Mouse (Mus musculus): ENCODE data around the gene Gm10490. TPM values are rescaled to one million over a fixed set of nuclear protein-coding genes. Genes with fewer than 3 reads are reported as not detected.

Gm10490 gene
- polyA plus RNA-seq, 1 experiment from 2014 or later: not detected

DNA sequence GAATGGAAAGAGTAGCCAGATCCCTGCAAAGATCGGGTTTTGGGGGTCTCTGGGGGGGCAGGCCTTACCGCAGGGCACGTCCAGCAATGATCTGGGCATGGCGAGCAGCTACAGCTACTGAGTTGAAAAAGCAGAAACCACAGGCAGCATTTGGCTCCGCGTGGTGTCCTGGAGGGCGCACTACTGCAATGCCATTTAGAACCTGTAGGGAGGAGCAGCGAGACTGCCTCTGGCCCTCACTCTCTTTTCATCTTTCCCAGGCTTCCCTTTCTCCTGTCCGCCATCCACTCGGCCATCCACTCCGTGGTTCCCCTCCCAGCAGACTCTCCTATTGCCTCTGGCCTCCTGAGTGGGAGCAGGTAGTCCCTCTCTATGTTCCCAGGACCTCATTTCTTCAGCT, 27.5 kb downstream of the Gm10490 start:
- H3K27ac ChIP-seq: no peak overlapping the region
- H3K4me2 ChIP-seq: no peak overlapping the region
- no peaks in the 10 kb centered on the region for H3K4me1 ChIP-seq (replicated peaks)
- H3K36me3 ChIP-seq: peaks cover 69% of the 10 kb centered on the region
- no peak overlapping the region for H3K9ac ChIP-seq
- ATAC-seq (ENCODE audit: low FRiP score): no peak
- no peak overlapping the region for H3K4me3 ChIP-seq
- 43% methylated on average over 11 of the region's 11 CpGs for WGBS
- H3K9me3 ChIP-seq: no peaks in the 10 kb centered on the region
- H3K27me3 ChIP-seq: no peaks in the 10 kb centered on the region

DNA sequence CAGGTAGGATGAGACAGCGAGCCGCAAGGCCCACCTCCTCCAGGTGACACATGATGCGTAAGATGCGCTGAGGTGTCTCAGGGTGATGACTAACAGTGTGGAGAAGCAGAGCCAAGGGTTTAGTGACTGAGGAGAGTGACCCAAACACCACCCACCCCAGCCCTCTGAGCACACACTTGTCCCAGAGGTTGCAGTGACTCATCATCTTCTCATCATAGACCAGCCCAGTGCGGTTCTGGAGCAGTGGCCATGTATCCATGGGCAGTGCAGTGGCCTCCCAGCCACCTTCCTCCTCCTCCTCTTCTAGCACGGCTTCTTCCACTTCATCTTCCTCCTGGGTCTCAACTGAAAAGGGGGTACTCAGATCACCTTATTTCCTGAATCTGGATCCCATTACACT, 28.3 kb downstream of the Gm10490 start:
- H3K27me3 ChIP-seq: no peaks in the 10 kb centered on the region
- WGBS: 97% methylated on average over 6 of the region's 6 CpGs
- no peak for ATAC-seq (ENCODE audit: low FRiP score)
- H3K4me3 ChIP-seq: no peak overlapping the region
- no peak overlapping the region for H3K4me2 ChIP-seq
- H3K9ac ChIP-seq: no peak overlapping the region
- H3K9me3 ChIP-seq: no peaks in the 10 kb centered on the region
- H3K36me3 ChIP-seq: peaks cover 66% of the 10 kb centered on the region
- H3K27ac ChIP-seq: no peak overlapping the region
- no peaks in the 10 kb centered on the region for H3K4me1 ChIP-seq (replicated peaks)

DNA sequence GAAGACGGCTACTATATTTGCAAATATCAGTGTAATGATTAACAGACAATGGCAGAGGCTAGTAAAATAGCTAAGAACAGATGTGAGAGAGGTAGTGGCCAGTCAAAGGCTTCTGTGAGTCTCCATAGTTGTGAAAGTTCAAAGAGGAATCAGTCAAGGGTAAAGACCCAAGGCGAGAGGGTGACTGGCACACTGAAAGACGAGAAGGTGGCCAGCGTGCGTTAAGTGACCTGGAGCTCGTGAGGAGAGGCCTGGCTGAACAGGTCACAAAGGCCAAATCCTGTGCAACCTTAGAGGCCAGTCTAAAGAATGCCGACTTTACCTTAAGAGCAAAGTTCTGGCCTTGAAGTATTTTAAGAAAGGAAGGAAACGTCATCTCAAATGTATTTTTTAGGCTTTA, 36.3 kb downstream of the Gm10490 start:
- Histone ChIP-seq H3K4me3 (no peak overlapping the region), H3K36me3 (peaks cover 25% of the 10 kb centered on the region), H3K9ac (no peak overlapping the region), H3K27ac (no peak overlapping the region), H3K4me1 (replicated peaks) (peaks cover 10% of the 10 kb centered on the region), H3K4me2 (no peak overlapping the region), H3K27me3 (no peaks in the 10 kb centered on the region), H3K9me3 (no peaks in the 10 kb centered on the region)
- WGBS: 77% methylated on average over 8 of the region's 8 CpGs
- no peak for ATAC-seq (ENCODE audit: low FRiP score)

DNA sequence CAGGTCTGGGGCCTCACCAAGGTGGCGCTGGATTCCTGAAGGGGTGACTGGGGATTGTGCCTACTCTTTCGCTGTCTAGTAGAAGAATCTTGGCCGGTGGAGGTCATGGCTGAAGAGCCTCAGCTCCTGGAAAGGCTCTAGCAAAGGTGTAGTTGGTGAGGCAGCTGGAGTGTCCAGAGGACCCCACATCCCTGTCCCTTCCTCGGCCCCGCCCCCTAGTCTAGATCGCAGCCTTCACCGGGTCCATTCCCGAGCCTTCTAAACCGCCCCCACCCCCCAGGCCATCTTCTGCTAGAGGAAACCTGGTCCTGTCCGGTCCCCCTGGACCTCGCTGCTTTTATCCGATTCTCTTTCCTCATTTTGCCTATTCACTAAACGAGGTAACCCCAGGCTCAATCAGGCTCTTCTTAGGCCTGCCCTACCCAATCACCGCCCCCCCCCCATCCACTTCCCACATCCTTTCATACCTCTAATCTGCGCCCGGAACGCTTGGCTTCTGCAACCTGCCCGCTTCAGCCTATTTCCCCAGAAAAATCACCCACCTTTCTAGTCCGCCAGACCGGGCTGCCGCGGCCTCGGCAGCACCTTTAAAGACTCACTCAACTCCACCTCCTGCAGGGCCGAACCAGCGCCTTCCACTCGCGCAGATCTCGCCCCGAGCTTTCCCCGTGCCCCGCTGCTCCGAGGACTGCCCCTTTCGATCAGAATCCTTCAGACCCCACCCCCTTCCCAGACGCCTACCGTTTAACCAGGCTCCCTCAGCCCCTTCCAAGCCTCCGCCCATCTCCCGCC, 38.0 kb downstream of the Gm10490 start, which contains the start of gene Hdac6:
Gene Hdac6 (minus strand): TSS at position 782 of the 792 bp plus-strand sequence.
- peaks cover 10% of the 10 kb centered on the region for H3K4me1 ChIP-seq (replicated peaks)
- WGBS: 17% methylated on average over 36 of the region's 37 CpGs
- peak within 1 kb of the TSS; percentile 70 for H3K27ac ChIP-seq
- peak within 1 kb of the TSS; percentile 46 for H3K4me3 ChIP-seq
- peaks cover 13% of the 10 kb centered on the region for H3K36me3 ChIP-seq
- H3K9ac ChIP-seq: peak within 1 kb of the TSS; percentile 68
- no peaks in the 10 kb centered on the region for H3K9me3 ChIP-seq
- peak; percentile 98 for ATAC-seq (ENCODE audit: low FRiP score)
- no peaks in the 10 kb centered on the region for H3K27me3 ChIP-seq
- H3K4me2 ChIP-seq: peak within 1 kb of the TSS; percentile 57

DNA sequence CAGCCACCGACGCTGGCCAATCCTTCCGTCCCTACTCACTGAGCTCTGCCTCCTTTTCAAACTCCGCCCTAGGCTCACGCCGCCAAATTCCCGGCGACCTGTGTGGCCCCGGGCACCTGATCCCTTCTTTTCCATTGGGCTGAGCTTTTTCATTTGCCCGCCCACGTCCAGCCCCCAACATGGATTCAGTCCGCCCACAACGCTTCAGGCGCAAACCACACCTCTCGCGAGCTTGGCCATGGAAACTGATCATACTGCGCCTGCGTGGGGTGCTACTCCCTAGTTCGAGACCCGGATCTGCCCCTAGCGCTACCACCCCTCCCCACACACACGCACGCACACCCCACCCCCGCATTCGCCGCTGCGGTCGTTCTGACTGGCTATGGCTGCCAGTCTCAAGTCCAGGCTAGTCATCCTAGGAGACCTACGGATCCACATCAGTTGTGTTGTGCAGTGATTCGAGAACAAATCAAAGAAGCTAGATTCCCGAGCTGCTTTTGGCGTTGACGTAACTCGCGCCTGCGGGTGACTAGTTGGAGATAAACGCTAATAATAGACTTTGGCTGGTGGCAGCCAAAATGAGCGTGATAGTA, 38.7 kb downstream of the Gm10490 start:
- ATAC-seq (ENCODE audit: low FRiP score): no peak; the same call in none of the 2 replicates
- H3K4me2 ChIP-seq: peak overlapping the region; percentile 46
- peaks cover 10% of the 10 kb centered on the region for H3K4me1 ChIP-seq (replicated peaks)
- H3K4me3 ChIP-seq: peak overlapping the region; percentile 46
- H3K9ac ChIP-seq: peak overlapping the region; percentile 60; the same call in 1 of the 2 replicates
- no peaks in the 10 kb centered on the region for H3K27me3 ChIP-seq
- peaks cover 13% of the 10 kb centered on the region for H3K36me3 ChIP-seq
- 15% methylated on average over 38 of the region's 38 CpGs for WGBS
- peak overlapping the region; percentile 70 for H3K27ac ChIP-seq
- H3K9me3 ChIP-seq: no peaks in the 10 kb centered on the region

DNA sequence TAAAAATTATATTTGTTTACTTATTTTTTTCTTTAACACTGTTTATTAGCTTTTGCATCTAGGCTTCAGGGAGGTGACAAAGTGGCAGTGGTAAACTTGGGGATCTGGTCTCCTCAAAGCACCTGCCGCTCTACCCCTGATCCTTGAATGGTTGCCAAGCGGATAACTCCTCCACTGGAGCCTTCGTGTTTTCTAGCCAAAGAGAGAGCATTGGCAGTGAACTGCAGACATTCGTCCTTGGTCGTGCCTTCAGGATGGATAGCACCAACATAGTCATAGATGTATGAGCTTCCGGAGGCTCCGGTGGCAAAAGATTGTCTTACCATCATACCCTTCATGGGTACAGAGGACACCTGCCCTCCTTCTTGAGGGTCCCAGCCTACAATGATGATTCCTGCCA, 40.7 kb downstream of the Gm10490 start:
- H3K27me3 ChIP-seq: no peaks in the 10 kb centered on the region
- WGBS: 94% methylated on average over 7 of the region's 7 CpGs
- no peak overlapping the region for H3K4me3 ChIP-seq
- H3K36me3 ChIP-seq: peaks cover 4% of the 10 kb centered on the region; the same call in 1 of the 2 replicates
- no peak overlapping the region for H3K27ac ChIP-seq
- H3K4me1 ChIP-seq (replicated peaks): peaks cover 10% of the 10 kb centered on the region
- H3K9me3 ChIP-seq: no peaks in the 10 kb centered on the region
- H3K9ac ChIP-seq: no peak overlapping the region
- no peak overlapping the region for H3K4me2 ChIP-seq
- no peak for ATAC-seq (ENCODE audit: low FRiP score)

DNA sequence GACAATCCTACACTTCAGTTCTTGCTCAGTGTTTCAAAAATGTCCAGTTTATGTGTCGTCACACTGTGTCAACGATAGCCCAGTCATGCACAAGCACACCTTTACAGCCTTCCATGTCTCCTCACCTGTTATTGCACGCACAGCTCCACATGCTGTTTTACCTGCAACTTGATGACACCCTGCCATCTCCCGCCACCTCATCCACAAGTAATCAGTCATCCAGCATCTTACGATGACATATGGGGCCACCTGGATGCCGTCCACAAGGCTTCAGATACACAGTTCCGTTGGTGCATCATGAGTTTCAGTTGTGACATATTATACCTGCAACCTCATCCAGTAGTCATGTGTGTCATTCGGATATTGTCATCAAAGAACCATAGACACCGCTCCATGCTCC, 49.5 kb downstream of the Gm10490 start:
- Histone ChIP-seq H3K9me3 (peaks cover 3% of the 10 kb centered on the region; the same call in 1 of the 2 replicates), H3K36me3 (no peaks in the 10 kb centered on the region), H3K9ac (no peak overlapping the region), H3K27ac (no peak overlapping the region), H3K27me3 (no peaks in the 10 kb centered on the region), H3K4me3 (no peak overlapping the region), H3K4me1 (replicated peaks) (no peaks in the 10 kb centered on the region), H3K4me2 (no peak overlapping the region)
- ATAC-seq (ENCODE audit: low FRiP score): no peak
- WGBS: 93% methylated on average over 9 of the region's 9 CpGs

Other genes with a start within 250 kb of the Gm10490 start
- 23.8 and 25.1 TPM in 2 replicates for gene Plp2, start 238.2 kb upstream of the Gm10490 start, polyA plus RNA-seq (2015; fragmentation: Nextera tagmentation; extraction: Ambion mirVana)
- 0.09 TPM in 1 of 2 replicates, not detected in the other for gene Magix, start 228.3 kb upstream of the Gm10490 start, polyA plus RNA-seq (2015; fragmentation: Nextera tagmentation; extraction: Ambion mirVana)
- 43.0 and 46.3 TPM in 2 replicates for gene Gpkow, start 212.4 kb upstream of the Gm10490 start, polyA plus RNA-seq (2015; fragmentation: Nextera tagmentation; extraction: Ambion mirVana)
- 32.2 and 32.4 TPM in 2 replicates for gene Wdr45, start 195.2 kb upstream of the Gm10490 start, polyA plus RNA-seq (2015; fragmentation: Nextera tagmentation; extraction: Ambion mirVana)
- gene Gm45208, start 187.3 kb upstream of the Gm10490 start, polyA plus RNA-seq (2015; fragmentation: Nextera tagmentation; extraction: Ambion mirVana): 0.60 TPM in 1 of 2 replicates, not detected in the other
- 113 TPM in 2 replicates for gene Praf2, start 181.1 kb upstream of the Gm10490 start, polyA plus RNA-seq (2015; fragmentation: Nextera tagmentation; extraction: Ambion mirVana)
- gene Ccdc120, start 158.6 kb upstream of the Gm10490 start, polyA plus RNA-seq (2015; fragmentation: Nextera tagmentation; extraction: Ambion mirVana): 53.9 and 55.5 TPM in 2 replicates
- 24.8 and 25.5 TPM in 2 replicates for gene Tfe3, start 147.0 kb upstream of the Gm10490 start, polyA plus RNA-seq (2015; fragmentation: Nextera tagmentation; extraction: Ambion mirVana)
- gene Gripap1, start 119.8 kb upstream of the Gm10490 start, polyA plus RNA-seq (2015; fragmentation: Nextera tagmentation; extraction: Ambion mirVana): 73.9 and 77.7 TPM in 2 replicates
- gene Kcnd1, start 87.3 kb upstream of the Gm10490 start, polyA plus RNA-seq (2015; fragmentation: Nextera tagmentation; extraction: Ambion mirVana): 2.5 and 3.0 TPM in 2 replicates
- 44.2 and 48.3 TPM in 2 replicates for gene Otud5, start 68.2 kb upstream of the Gm10490 start, polyA plus RNA-seq (2015; fragmentation: Nextera tagmentation; extraction: Ambion mirVana)
- gene Pim2, start 31.3 kb upstream of the Gm10490 start, polyA plus RNA-seq (2015; fragmentation: Nextera tagmentation; extraction: Ambion mirVana): 16.0 and 18.7 TPM in 2 replicates
- gene Slc35a2, start 25.5 kb upstream of the Gm10490 start, polyA plus RNA-seq (2015; fragmentation: Nextera tagmentation; extraction: Ambion mirVana): 40.9 and 42.3 TPM in 2 replicates
- gene Pqbp1, start 10.3 kb upstream of the Gm10490 start, polyA plus RNA-seq (2015; fragmentation: Nextera tagmentation; extraction: Ambion mirVana): 214 and 222 TPM in 2 replicates
- 159 and 162 TPM in 2 replicates for gene Timm17b, start 10.2 kb upstream of the Gm10490 start, polyA plus RNA-seq (2015; fragmentation: Nextera tagmentation; extraction: Ambion mirVana)
- not detected in 2 replicates for gene Gm10491, start 1.7 kb upstream of the Gm10490 start, polyA plus RNA-seq (2015; fragmentation: Nextera tagmentation; extraction: Ambion mirVana)
- 223 and 225 TPM in 2 replicates for gene Pcsk1n, start 10.3 kb downstream of the Gm10490 start, polyA plus RNA-seq (2015; fragmentation: Nextera tagmentation; extraction: Ambion mirVana)
- 0.16 TPM in 1 of 2 replicates, not detected in the other for gene Eras, start 19.1 kb downstream of the Gm10490 start, polyA plus RNA-seq (2015; fragmentation: Nextera tagmentation; extraction: Ambion mirVana)
- gene Hdac6, start 38.3 kb downstream of the Gm10490 start, polyA plus RNA-seq (2015; fragmentation: Nextera tagmentation; extraction: Ambion mirVana): 65.1 and 66.1 TPM in 2 replicates
- gene Gata1, start 68.5 kb downstream of the Gm10490 start, polyA plus RNA-seq (2015; fragmentation: Nextera tagmentation; extraction: Ambion mirVana): 0.23 and 0.29 TPM in 2 replicates
- gene Glod5, start 109.0 kb downstream of the Gm10490 start, polyA plus RNA-seq (2015; fragmentation: Nextera tagmentation; extraction: Ambion mirVana): 0.31 and 0.53 TPM in 2 replicates
- gene Suv39h1, start 165.2 kb downstream of the Gm10490 start, polyA plus RNA-seq (2015; fragmentation: Nextera tagmentation; extraction: Ambion mirVana): 39.9 and 40.8 TPM in 2 replicates
- 0.12 and 0.18 TPM in 2 replicates for gene Was, start 181.0 kb downstream of the Gm10490 start, polyA plus RNA-seq (2015; fragmentation: Nextera tagmentation; extraction: Ambion mirVana)
- 58.5 and 60.9 TPM in 2 replicates for gene Wdr13, start 223.3 kb downstream of the Gm10490 start, polyA plus RNA-seq (2015; fragmentation: Nextera tagmentation; extraction: Ambion mirVana)
- 336 and 358 TPM in 2 replicates for gene Rbm3, start 236.3 kb downstream of the Gm10490 start, polyA plus RNA-seq (2015; fragmentation: Nextera tagmentation; extraction: Ambion mirVana)